Mouse (Mus musculus): ENCODE data around the gene 2410004P03Rik. TPM values are rescaled to one million over a fixed set of nuclear protein-coding genes. Genes with fewer than 3 reads are reported as not detected.
A peak's percentile ranks its signal among the peaks of the same experiment; 100 is the strongest.

2410004P03Rik gene
- 0.62 and 0.88 TPM in 2 replicates for polyA plus RNA-seq (2012; rRNA removed)

DNA sequence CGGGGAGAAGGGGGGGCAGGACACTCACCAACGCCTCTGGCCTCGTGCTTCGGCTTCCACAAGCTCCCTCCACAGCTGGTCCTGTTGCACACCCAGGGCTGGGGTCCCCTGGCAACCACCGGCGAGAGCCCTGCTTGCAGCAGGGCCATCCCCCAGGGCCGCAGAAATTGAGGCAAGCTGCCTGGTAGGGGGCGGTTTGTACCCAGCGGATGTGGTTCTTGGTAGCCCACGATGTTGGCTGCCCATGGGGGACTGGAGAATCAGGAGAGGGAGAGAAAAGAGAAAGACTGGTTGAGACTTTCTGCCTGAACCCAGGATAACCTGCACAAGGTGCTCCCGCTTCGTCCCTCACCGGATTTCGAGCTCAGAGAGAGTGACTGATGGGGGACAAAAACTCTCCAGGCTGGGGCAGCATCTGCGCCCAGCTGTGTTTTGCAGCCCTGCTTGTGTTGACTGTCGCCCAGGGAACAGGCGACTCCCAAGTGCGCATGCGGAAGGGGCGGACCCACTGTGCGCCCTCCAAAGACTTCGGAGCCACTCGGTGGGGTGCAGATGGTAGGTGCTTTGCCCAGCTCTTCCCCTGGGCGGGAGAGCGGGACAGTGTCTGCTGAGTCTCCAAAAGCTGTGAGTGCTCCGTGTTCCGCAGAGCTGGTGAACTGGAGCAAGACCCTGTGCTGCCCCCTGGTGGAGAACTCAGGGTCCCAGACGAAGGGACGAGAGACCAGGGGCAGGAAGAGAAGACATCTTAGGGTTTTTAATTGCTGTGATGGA is at the start of gene 2410004P03Rik:
Gene 2410004P03Rik (minus strand): TSS at position 628 of the 771 bp plus-strand sequence.
- H3K4me1 ChIP-seq (ENCODE audit: control insufficient read depth, insufficient read depth, low read length), result no peaks in the 10 kb centered on the region

DNA sequence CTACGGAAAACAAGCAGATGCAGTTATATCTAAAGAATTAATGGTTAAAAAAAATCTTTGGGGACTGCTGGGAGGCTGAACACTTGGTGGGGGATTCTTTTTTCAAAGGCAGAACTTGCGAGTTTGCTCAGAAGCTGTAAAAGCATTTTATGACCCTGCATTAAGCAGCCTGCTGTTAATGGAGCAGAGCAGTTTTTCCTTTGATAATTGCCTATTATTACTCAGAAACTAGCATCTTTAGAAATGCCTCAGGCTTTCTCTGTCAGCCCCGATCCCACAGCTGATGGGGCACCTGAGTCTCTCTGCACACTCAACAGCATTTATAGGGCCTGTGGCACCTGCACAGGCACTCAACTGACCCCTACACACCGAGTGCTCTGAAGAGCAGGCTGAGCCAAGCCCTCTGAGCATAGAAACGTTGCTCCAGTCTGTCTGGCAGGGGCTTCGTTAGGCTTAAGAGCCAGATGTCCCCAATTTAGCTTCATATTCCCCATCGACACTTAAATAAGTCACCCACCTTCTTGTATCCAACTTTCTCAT is 49.7 kb upstream of the 2410004P03Rik start:
- H3K27ac ChIP-seq (ENCODE audit: insufficient read depth, low read length), result peak overlapping the region; percentile 55
- TF ChIP-seq POLR2A (IDR thresholded peaks at IDR 0.05; ENCODE audit: extremely low read depth, insufficient read depth, low read length) (no peak), CTCF (IDR thresholded peaks at IDR 0.05; ENCODE audit: extremely low read depth, insufficient read depth, low read length) (no peak)
- no peak overlapping the region for H3K4me3 ChIP-seq (ENCODE audit: insufficient read depth, low read length)
- peaks cover 8% of the 10 kb centered on the region for H3K4me1 ChIP-seq (ENCODE audit: control insufficient read depth, insufficient read depth, low read length)

More for the DNA sequence above, at the start of gene 2410004P03Rik:
- peak; percentile 61 for TF ChIP-seq CTCF (IDR thresholded peaks at IDR 0.05; ENCODE audit: extremely low read depth, insufficient read depth, low read length)
- no peak for TF ChIP-seq POLR2A (IDR thresholded peaks at IDR 0.05; ENCODE audit: extremely low read depth, insufficient read depth, low read length)
- peak within 1 kb of the TSS; percentile 32 for H3K4me3 ChIP-seq (ENCODE audit: insufficient read depth, low read length)
- no peak within 1 kb of the TSS for H3K27ac ChIP-seq (ENCODE audit: insufficient read depth, low read length)

DNA sequence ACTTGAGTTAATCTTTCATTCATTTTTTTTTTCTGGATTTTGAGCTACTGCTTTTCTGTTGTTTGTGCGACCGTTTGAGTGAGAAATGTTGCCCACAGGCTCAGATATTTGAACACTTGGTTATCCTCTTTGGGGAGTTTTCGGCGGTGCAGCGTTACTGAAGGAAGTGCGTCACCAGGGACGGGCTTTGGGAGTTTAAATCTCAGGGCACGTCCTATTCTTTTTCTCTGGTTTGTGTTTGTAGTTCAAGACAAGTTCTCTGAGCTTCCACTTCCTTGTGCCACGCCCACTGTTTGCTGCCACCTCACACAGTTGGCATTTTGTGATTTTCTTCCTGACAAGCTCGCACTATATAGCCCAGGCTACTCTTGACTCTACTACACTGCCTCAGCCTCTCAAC is 47.0 kb upstream of the 2410004P03Rik start:
- no peak overlapping the region for H3K27ac ChIP-seq (ENCODE audit: insufficient read depth, low read length)
- TF ChIP-seq CTCF (IDR thresholded peaks at IDR 0.05; ENCODE audit: extremely low read depth, insufficient read depth, low read length) (no peak), POLR2A (IDR thresholded peaks at IDR 0.05; ENCODE audit: extremely low read depth, insufficient read depth, low read length) (no peak)
- no peak overlapping the region for H3K4me3 ChIP-seq (ENCODE audit: insufficient read depth, low read length)
- H3K4me1 ChIP-seq (ENCODE audit: control insufficient read depth, insufficient read depth, low read length), result peaks cover 8% of the 10 kb centered on the region

DNA sequence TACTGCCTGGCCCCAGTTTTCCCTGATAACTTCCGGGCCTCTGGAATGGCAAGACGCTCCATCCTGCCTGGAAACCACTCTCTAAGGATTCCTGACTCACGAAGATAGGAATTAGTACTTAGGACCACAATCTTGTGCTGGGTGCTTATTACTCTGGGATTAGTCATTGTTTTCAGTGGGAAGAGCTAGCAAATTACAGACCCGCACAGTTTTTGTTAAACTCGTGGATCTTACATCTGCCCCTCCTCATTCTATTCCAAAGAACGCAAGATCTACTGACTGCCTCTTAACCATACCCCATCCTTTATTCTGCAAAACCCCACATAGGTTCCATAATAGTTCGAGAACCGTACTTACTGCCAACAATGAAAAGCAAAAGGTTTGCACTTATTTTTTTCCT is 45.6 kb upstream of the 2410004P03Rik start:
- Histone ChIP-seq H3K4me1 (ENCODE audit: control insufficient read depth, insufficient read depth, low read length) (peaks cover 10% of the 10 kb centered on the region), H3K27ac (ENCODE audit: insufficient read depth, low read length) (no peak overlapping the region), H3K4me3 (ENCODE audit: insufficient read depth, low read length) (no peak overlapping the region)
- TF ChIP-seq POLR2A (IDR thresholded peaks at IDR 0.05; ENCODE audit: extremely low read depth, insufficient read depth, low read length) (no peak), CTCF (IDR thresholded peaks at IDR 0.05; ENCODE audit: extremely low read depth, insufficient read depth, low read length) (no peak)

GRCm38 (mm10) chr12:17055766-17056165 is 44.2 kb upstream of the 2410004P03Rik start:
- TF ChIP-seq POLR2A (IDR thresholded peaks at IDR 0.05; ENCODE audit: extremely low read depth, insufficient read depth, low read length) (no peak), CTCF (IDR thresholded peaks at IDR 0.05; ENCODE audit: extremely low read depth, insufficient read depth, low read length) (no peak)
- Histone ChIP-seq H3K4me1 (ENCODE audit: control insufficient read depth, insufficient read depth, low read length) (peaks cover 9% of the 10 kb centered on the region), H3K27ac (ENCODE audit: insufficient read depth, low read length) (no peak overlapping the region), H3K4me3 (ENCODE audit: insufficient read depth, low read length) (no peak overlapping the region)

- Histone ChIP-seq H3K4me1 (ENCODE audit: control insufficient read depth, insufficient read depth, low read length) (peaks cover 8% of the 10 kb centered on the region), H3K27ac (ENCODE audit: insufficient read depth, low read length) (no peak overlapping the region), H3K4me3 (ENCODE audit: insufficient read depth, low read length) (no peak overlapping the region)
- TF ChIP-seq POLR2A (IDR thresholded peaks at IDR 0.05; ENCODE audit: extremely low read depth, insufficient read depth, low read length) (no peak), CTCF (IDR thresholded peaks at IDR 0.05; ENCODE audit: extremely low read depth, insufficient read depth, low read length) (no peak)
Observed at GRCm38 (mm10) chr12:17054691-17055090, 43.2 kb upstream of the 2410004P03Rik start.

- no peak overlapping the region for H3K27ac ChIP-seq (ENCODE audit: insufficient read depth, low read length)
- H3K4me1 ChIP-seq (ENCODE audit: control insufficient read depth, insufficient read depth, low read length), result peaks cover 8% of the 10 kb centered on the region
- TF ChIP-seq POLR2A (IDR thresholded peaks at IDR 0.05; ENCODE audit: extremely low read depth, insufficient read depth, low read length) (no peak), CTCF (IDR thresholded peaks at IDR 0.05; ENCODE audit: extremely low read depth, insufficient read depth, low read length) (no peak)
- H3K4me3 ChIP-seq (ENCODE audit: insufficient read depth, low read length), result no peak overlapping the region
Observed at GRCm38 (mm10) chr12:17052673-17053072, 41.1 kb upstream of the 2410004P03Rik start.

DNA sequence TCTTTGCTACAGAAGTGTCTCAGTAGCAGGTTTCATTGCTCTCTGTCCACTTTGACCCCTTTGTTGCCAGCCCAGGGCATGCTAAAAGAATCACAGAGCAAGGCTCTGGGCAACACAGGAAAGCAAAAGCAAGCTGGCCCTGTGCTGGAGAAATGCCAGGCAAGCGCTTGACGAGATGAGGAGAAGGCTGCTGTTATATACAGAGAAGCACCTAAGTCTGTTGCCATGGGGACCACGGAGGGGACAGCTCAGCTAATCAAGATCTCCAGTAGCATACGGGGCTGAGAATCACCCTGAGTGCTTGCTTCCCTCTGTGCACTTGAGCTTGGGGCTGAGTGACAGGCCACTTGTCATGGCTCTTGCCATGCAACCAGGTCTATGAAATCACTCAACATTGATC is 39.5 kb upstream of the 2410004P03Rik start:
- no peak overlapping the region for H3K27ac ChIP-seq (ENCODE audit: insufficient read depth, low read length)
- H3K4me3 ChIP-seq (ENCODE audit: insufficient read depth, low read length), result no peak overlapping the region
- TF ChIP-seq POLR2A (IDR thresholded peaks at IDR 0.05; ENCODE audit: extremely low read depth, insufficient read depth, low read length) (no peak), CTCF (IDR thresholded peaks at IDR 0.05; ENCODE audit: extremely low read depth, insufficient read depth, low read length) (no peak)
- peaks cover 8% of the 10 kb centered on the region for H3K4me1 ChIP-seq (ENCODE audit: control insufficient read depth, insufficient read depth, low read length)

DNA sequence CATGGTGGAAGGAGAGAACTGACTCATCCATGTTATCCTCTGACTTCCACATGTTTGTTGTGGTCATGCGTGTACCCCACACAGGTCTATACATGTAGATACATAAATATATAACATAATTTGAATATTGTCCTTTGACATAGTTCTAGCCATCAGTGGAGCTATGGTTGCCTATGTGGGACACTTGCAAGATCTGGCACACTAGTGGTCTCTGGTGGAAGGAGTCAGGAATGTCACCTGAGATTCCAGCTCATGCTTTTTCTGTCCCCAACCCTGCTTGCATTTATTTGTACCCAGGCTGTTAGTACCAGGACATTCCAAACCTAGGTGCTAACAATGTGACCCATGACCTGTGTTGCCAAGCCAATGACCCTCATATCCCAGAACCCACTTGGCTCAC is 38.3 kb upstream of the 2410004P03Rik start:
- TF ChIP-seq POLR2A (IDR thresholded peaks at IDR 0.05; ENCODE audit: extremely low read depth, insufficient read depth, low read length) (no peak), CTCF (IDR thresholded peaks at IDR 0.05; ENCODE audit: extremely low read depth, insufficient read depth, low read length) (no peak)
- no peak overlapping the region for H3K4me3 ChIP-seq (ENCODE audit: insufficient read depth, low read length)

More for the DNA sequence above, 38.3 kb upstream of the 2410004P03Rik start:
- H3K4me1 ChIP-seq (ENCODE audit: control insufficient read depth, insufficient read depth, low read length), result peaks cover 8% of the 10 kb centered on the region
- no peak overlapping the region for H3K27ac ChIP-seq (ENCODE audit: insufficient read depth, low read length)

All from cortical plate, adult 2 months (tissue).